Mouse (Mus musculus) kidney, adult 2 months (tissue): ENCODE measurements around the gene Igsf8. TPM values are rescaled to one million over a fixed set of nuclear protein-coding genes. Genes with fewer than 3 reads are reported as not detected.

ENCODE experiments used
- DNase-seq: peaks from one replicate; pipeline ENCODE4 v3.0.0; 2021
- H3K27ac ChIP-seq: fragments of 200-500 bp; 2 replicates; pipeline ENCODE4 v1.5.1; 2012; ENCODE audit warnings: low read depth, low read length, control low read depth, inconsistent platforms; ENCODE audit not compliant: insufficient read depth
- H3K27me3 ChIP-seq: fragments of 200-500 bp; replicated peaks from 2 replicates; pipeline ENCODE4 v1.6.1; 2012; ENCODE audit warnings: mild to moderate bottlenecking, moderate library complexity, low read length, inconsistent platforms; ENCODE audit not compliant: control insufficient read depth, insufficient read depth
- H3K36me3 ChIP-seq: fragments of 200-500 bp; 2 replicates; pipeline ENCODE4 v1.6.1; 2012; ENCODE audit warnings: mild to moderate bottlenecking, moderate library complexity, low read length, inconsistent platforms; ENCODE audit not compliant: control insufficient read depth, insufficient read depth
- H3K4me1 ChIP-seq: fragments of 200-500 bp; 2 replicates; pipeline ENCODE4 v1.6.1; 2011; ENCODE audit warnings: low read length; ENCODE audit not compliant: control insufficient read depth, insufficient read depth
- H3K4me3 ChIP-seq: fragments of 200-500 bp; 2 replicates; pipeline ENCODE4 v1.5.1; 2011; ENCODE audit warnings: mild to moderate bottlenecking, low read depth, low read length, control low read depth; ENCODE audit not compliant: insufficient read depth
- CTCF ChIP-seq: fragments of 200-500 bp; conservative IDR thresholded peaks from 2 replicates; pipeline ENCODE4 v1.5.1; 2011; ENCODE audit warnings: low read depth, mild to moderate bottlenecking, control low read depth, low read length, moderate library complexity, mixed read lengths; ENCODE audit not compliant: insufficient read depth, insufficient read length
- POLR2A ChIP-seq: fragments of 200-500 bp; IDR thresholded peaks from one replicate; pipeline ENCODE4 v1.6.1; 2011; ENCODE audit warnings: low read depth, low read length, control low read depth
- WGBS: fragments of 180-500 bp; shearing (Covaris S2); methylation state at CpG from one replicate; pipeline ENCODE4 v1.1.7; 2018; 5-methylcytosine and 5-hydroxymethylcytosine counted together
- polyA plus RNA-seq: library from polyadenylated mRNA; depleted of rRNA; stranded (reverse); fragments of >200 nt; gene quantifications from 2 replicates; pipeline ENCODE4 v1.2.3, GENCODE M21; 2012

Gene Igsf8
- polyA plus RNA-seq, 1 experiment: 54.3 TPM

DNA sequence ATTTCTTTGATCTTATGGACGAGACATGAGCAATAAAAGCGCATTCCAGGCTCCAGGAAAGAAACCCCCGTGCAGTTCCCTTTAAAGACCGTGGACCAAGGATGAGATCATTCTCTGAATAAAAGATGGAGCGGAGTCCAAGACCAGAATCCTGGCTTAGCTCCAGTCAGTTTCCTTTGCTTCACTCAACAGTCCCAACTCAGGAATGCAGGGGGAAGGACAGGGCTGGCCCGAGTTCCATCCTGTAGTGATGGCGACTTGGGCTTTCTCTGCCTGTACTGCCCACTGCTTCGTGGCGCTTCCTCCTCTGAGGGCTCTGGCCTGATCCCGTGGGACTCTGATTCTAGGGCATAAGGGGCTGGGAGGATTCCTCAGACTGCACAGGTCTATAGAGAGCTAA, 41.0 kb upstream of the Igsf8 start:
- Histone ChIP-seq H3K36me3 (no peaks in the 10 kb centered on the region), H3K4me1 (peaks cover 4% of the 10 kb centered on the region; the same call in 1 of the 2 replicates), H3K4me3 (no peak overlapping the region), H3K27ac (peak overlapping the region; percentile 25; the same call in 1 of the 2 replicates), H3K27me3 (no peaks in the 10 kb centered on the region)
- peak; percentile 90 for DNase-seq
- TF ChIP-seq CTCF: no peak
- TF ChIP-seq POLR2A: no peak
- WGBS: 25% methylated on average over 10 of the region's 10 CpGs

DNA sequence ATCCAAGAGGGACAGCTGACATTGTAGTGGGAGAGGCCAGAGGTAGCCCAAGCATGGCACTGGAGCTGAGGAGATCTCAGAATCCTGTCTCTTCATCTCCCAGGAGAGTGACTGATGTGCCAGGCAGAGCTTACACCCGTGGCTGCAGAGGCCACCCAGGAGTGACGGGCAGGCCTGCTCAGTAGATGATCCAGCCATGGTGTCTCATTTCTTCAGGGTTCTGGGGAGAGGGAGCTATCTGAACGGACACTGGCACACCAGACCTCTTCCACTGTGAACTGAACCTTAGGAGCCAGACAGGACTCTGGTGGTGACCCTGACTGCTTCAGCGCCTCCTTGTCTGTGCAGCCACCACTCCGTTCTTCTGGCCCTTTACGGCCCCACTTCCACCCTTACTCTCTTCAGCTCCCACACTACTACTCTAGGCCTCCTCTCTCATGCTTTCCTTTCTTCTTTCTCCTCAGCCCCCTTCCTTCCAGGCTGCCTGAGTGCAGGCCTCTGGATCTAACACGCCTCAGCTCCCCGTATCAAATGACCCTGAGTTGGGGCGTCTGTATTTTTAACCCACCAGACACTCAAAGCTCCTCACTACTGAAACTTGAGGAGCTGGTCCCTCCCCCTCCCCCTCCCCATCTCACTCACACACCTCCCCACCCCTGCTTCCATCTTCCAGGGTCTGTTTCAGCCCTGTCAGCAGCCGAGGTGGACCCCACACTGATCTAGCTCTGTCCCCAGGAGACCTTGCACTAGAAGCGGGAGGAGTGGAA, 40.0 kb upstream of the Igsf8 start:
- TF ChIP-seq POLR2A: no peak
- no peak for TF ChIP-seq CTCF
- no peak for DNase-seq
- Histone ChIP-seq H3K36me3 (no peaks in the 10 kb centered on the region), H3K27me3 (no peaks in the 10 kb centered on the region), H3K27ac (peak overlapping the region; percentile 26; the same call in 1 of the 2 replicates), H3K4me3 (no peak overlapping the region), H3K4me1 (peaks cover 4% of the 10 kb centered on the region; the same call in 1 of the 2 replicates)
- WGBS: 81% methylated on average over 11 of the region's 11 CpGs

DNA sequence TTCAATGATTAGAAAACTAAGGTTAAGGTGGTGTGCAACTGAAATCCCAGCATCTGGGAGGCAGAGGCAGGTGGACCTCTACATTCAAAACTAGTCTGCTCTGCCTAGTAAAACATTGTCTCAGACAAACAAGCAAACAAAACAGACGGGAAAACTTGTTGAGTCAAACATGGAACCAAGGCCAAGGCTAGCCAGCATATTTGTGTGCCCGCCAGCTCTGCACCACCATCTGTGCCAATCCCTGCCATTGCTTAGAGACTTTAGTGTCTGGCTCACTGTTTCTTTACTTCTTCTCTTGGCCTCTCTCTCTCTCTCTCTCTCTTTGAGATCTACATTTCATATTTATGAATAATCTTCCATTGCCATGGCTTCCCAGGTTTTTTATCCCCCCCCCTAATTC, 33.2 kb upstream of the Igsf8 start:
- TF ChIP-seq POLR2A: no peak
- TF ChIP-seq CTCF: no peak
- H3K27ac ChIP-seq: no peak overlapping the region
- no peaks in the 10 kb centered on the region for H3K36me3 ChIP-seq
- H3K4me3 ChIP-seq: no peak overlapping the region
- WGBS: 65% methylated on average over 2 of the region's 2 CpGs
- H3K27me3 ChIP-seq: no peaks in the 10 kb centered on the region
- DNase-seq: peak; percentile 63
- no peaks in the 10 kb centered on the region for H3K4me1 ChIP-seq

DNA sequence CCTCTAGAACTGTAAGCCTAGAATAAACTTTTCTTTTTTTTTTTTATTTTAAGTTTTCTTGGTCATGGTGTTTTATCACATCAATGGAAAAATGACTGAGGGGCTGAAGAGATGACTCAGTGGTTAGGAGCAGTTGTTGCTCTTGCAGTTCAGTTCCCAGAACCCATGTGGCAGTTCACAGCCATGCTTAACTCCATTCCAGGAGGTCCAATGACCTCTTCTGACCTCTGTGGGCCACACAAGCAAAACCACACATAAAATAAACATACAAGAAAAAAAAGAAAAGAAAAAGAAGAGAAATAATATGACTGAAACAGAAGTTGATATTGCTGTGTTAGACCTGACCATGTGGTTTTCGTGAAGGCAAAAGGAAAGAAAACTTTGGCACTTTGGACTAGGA, 32.2 kb upstream of the Igsf8 start:
- Histone ChIP-seq H3K36me3 (no peaks in the 10 kb centered on the region), H3K4me3 (no peak overlapping the region), H3K27ac (no peak overlapping the region), H3K4me1 (no peaks in the 10 kb centered on the region), H3K27me3 (no peaks in the 10 kb centered on the region)
- TF ChIP-seq CTCF: no peak
- no peak for TF ChIP-seq POLR2A
- DNase-seq: no peak
- WGBS: 78% methylated on average over 1 of the region's 1 CpGs

DNA sequence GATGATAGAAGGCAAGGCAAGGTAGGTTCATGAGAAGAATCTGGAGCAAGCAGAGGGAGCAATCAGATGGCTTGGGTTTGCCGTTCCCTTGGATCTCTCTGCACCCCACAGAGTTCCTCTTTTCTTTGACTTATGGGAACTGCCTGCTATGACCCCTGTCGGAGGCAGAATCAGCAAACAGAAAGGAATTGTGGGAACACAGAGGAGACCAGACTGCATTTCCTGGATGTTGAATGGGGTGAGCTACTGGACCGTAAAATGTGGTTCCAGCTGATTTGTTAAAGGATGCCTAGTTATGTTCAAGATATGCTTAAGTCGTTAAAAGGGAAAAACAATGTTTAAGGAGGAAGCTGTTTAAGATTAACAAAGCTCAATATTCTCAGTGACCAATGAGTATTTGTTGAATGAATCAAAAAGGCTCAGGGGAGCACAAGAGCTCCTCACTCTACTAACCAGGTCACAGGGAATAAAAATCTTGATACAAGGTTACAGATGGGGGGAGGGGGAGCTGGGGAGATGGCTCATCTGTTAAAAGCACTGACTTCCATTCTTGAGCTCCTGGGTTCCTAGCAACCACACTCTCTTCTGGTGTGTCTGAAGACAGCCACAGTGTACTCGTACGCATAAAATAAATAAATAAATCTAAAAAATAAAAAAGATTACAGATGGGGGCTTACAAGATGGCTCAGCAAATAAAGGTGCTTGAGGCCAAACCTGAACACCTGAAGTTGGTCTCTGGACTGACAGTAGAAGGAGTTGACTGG, 20.3 kb upstream of the Igsf8 start:
- H3K4me3 ChIP-seq: no peak overlapping the region
- TF ChIP-seq CTCF (no peak), POLR2A (no peak)
- no peaks in the 10 kb centered on the region for H3K27me3 ChIP-seq
- peak overlapping the region; percentile 35; the same call in 1 of the 2 replicates for H3K27ac ChIP-seq
- H3K4me1 ChIP-seq: no peaks in the 10 kb centered on the region
- H3K36me3 ChIP-seq: no peaks in the 10 kb centered on the region
- 29% methylated on average over 6 of the region's 6 CpGs for WGBS
- DNase-seq: peak; percentile 52

DNA sequence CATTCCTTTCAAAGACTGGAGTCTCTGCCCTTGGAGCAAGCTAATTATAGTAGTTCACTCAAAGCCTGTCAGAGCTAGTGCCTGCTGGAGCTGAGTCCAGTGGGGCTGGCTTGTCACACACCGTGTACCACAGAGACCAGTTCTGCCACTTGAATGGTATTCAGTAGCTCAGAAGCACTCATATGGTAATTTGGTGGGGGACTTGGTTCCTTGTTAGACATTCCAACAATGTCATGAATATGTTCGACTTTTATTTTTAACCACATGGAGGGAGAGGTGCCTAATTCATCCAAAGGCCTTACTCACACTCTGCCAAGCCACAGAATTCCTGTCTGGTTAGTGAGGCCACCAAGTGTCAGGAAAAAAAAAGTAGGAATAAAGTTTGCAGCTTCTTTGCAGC, 19.0 kb upstream of the Igsf8 start:
- H3K27ac ChIP-seq: peak overlapping the region; percentile 75
- WGBS: 29% methylated on average over 2 of the region's 2 CpGs
- DNase-seq: peak; percentile 84
- no peaks in the 10 kb centered on the region for H3K36me3 ChIP-seq
- H3K27me3 ChIP-seq: no peaks in the 10 kb centered on the region
- no peak overlapping the region for H3K4me3 ChIP-seq
- no peaks in the 10 kb centered on the region for H3K4me1 ChIP-seq
- TF ChIP-seq POLR2A: no peak
- no peak for TF ChIP-seq CTCF
